Mouse (Mus musculus): ENCODE measurements around the gene Glipr1l2. TPM values are rescaled to one million over a fixed set of nuclear protein-coding genes. Genes with fewer than 3 reads are reported as not detected.

The Glipr1l2 gene
- polyA plus RNA-seq, 1 experiment = not detected

Other genes starting within 250 kb of the Glipr1l2 start
- gene Krr1, start 110.7 kb upstream of the Glipr1l2 start, polyA plus RNA-seq (2012; rRNA removed) = 5.1 and 7.0 TPM in 2 replicates
- gene Glipr1, start 80.7 kb upstream of the Glipr1l2 start, polyA plus RNA-seq (2012; rRNA removed) = 24.9 and 30.2 TPM in 2 replicates
- not detected in 2 replicates for gene Glipr1l1, start 23.2 kb upstream of the Glipr1l2 start, polyA plus RNA-seq (2012; rRNA removed)
- not detected in 2 replicates for gene Glipr1l3, start 77.0 kb downstream of the Glipr1l2 start, polyA plus RNA-seq (2012; rRNA removed)
- 0.07 TPM in 1 of 2 replicates, not detected in the other for gene Caps2, start 80.3 kb downstream of the Glipr1l2 start, polyA plus RNA-seq (2012; rRNA removed)
- 0.11 and 0.15 TPM in 2 replicates for gene Kcnc2, start 187.8 kb downstream of the Glipr1l2 start, polyA plus RNA-seq (2012; rRNA removed)

Data from large intestine, adult 2 months (tissue).